Mouse (Mus musculus) embryonic facial prominence, embryonic 15.5 days (tissue): ENCODE measurements around the gene Agbl1. TPM values are rescaled to one million over a fixed set of nuclear protein-coding genes. Genes with fewer than 3 reads are reported as not detected.

Source experiments
- ATAC-seq: fragments of 200-750 bp; cut with Nextera tagmentation; 2 replicates; pipeline ENCODE4 v1.8.0; 2017; ENCODE audit warnings: low read depth, moderate TSS enrichment; ENCODE audit not compliant: insufficient number of reproducible peaks, low FRiP score, low TSS enrichment
- H3K27ac ChIP-seq: fragments of 300-500 bp; sonication (generic); replicated peaks from 2 replicates; pipeline ENCODE4 v1.5.1; 2015; ENCODE audit warnings: mild to moderate bottlenecking, inconsistent platforms
- H3K27me3 ChIP-seq: fragments of 300-500 bp; sonication (generic); 2 replicates; pipeline ENCODE4 v1.6.1; 2015; ENCODE audit warnings: inconsistent platforms
- H3K36me3 ChIP-seq: fragments of 300-500 bp; sonication (generic); 2 replicates; pipeline ENCODE4 v1.6.1; 2015; ENCODE audit warnings: mild to moderate bottlenecking, inconsistent platforms
- H3K4me1 ChIP-seq: fragments of 300-500 bp; sonication (generic); 2 replicates; pipeline ENCODE4 v1.6.1; 2015; ENCODE audit warnings: inconsistent platforms
- H3K4me2 ChIP-seq: fragments of 300-500 bp; sonication (generic); replicated peaks from 2 replicates; pipeline ENCODE4 v1.6.1; 2015; ENCODE audit warnings: mild to moderate bottlenecking, inconsistent platforms
- H3K4me3 ChIP-seq: fragments of 300-500 bp; sonication (generic); replicated peaks from 2 replicates; pipeline ENCODE4 v1.5.1; 2015; ENCODE audit warnings: mild to moderate bottlenecking, inconsistent platforms
- H3K9ac ChIP-seq: fragments of 300-500 bp; sonication (generic); 2 replicates; pipeline ENCODE4 v1.6.1; 2015; ENCODE audit warnings: inconsistent platforms
- H3K9me3 ChIP-seq: fragments of 300-500 bp; sonication (generic); replicated peaks from 2 replicates; pipeline ENCODE4 v1.6.1; 2016; ENCODE audit warnings: inconsistent platforms
- WGBS: fragments of 180-500 bp; shearing (Covaris S2); methylation state at CpG from one replicate; pipeline ENCODE4 v1.1.7; 2015; 5-methylcytosine and 5-hydroxymethylcytosine counted together
- polyA plus RNA-seq: library from polyadenylated mRNA; unstranded; fragments of >200 nt; fragmentation: Nextera tagmentation; extraction: Ambion mirVana; gene quantifications from 2 replicates; pipeline ENCODE4 v1.2.1, GENCODE M21; 2015

Agbl1 gene
- polyA plus RNA-seq, 1 experiment from 2014 or later = 0.20 TPM

DNA sequence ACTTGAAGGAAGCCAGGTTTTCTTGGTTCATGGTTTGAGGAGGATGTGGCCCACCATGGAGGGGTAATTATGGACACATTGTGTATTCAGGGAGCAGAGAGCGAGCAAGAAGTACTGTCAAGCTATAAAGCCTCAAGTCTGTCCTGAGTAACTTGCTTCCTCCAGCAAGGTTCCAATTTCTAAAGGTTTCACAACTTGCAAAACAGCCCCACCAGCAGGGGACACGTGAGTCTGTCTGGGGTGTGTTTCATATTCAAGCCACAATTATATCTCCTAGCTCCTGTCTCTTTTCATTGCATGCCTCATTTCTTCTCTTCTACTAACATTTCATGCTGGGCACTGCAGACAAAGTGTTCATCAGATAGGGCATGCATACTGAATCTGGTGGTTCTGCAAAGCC is 53.1 kb downstream of the Agbl1 start:
- H3K9ac ChIP-seq = no peak overlapping the region
- no peak for ATAC-seq
- H3K4me2 ChIP-seq = no peak overlapping the region
- WGBS = 50% methylated on average over 2 of the region's 2 CpGs
- H3K27ac ChIP-seq = no peak overlapping the region
- H3K4me3 ChIP-seq = no peak overlapping the region
- H3K9me3 ChIP-seq = no peaks in the 10 kb centered on the region
- H3K27me3 ChIP-seq = no peaks in the 10 kb centered on the region
- H3K4me1 ChIP-seq = no peaks in the 10 kb centered on the region
- no peaks in the 10 kb centered on the region for H3K36me3 ChIP-seq

DNA sequence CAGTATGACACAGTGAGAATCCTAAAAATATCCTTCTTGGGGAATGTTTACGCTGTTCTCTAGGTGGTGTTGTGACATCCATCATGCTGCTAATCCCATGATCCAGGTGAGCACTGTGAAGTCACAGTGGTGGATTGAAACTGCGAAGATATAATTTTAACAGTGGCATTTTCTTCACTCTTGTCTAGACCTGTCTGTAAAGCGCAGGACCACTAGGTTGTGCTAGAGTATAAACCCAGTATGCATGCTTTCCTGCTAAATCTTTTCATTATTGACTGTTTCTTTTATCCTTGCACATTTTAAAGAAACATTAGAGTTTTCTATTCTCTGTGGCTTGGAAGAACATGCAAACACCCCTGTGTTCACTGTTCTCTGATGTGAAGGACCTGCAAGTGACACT is 57.8 kb downstream of the Agbl1 start:
- Histone ChIP-seq H3K4me1 (no peaks in the 10 kb centered on the region), H3K27me3 (no peaks in the 10 kb centered on the region), H3K4me2 (no peak overlapping the region), H3K36me3 (no peaks in the 10 kb centered on the region), H3K4me3 (no peak overlapping the region), H3K9ac (no peak overlapping the region), H3K9me3 (no peaks in the 10 kb centered on the region), H3K27ac (no peak overlapping the region)
- 72% methylated on average over 3 of the region's 3 CpGs for WGBS
- no peak for ATAC-seq

DNA sequence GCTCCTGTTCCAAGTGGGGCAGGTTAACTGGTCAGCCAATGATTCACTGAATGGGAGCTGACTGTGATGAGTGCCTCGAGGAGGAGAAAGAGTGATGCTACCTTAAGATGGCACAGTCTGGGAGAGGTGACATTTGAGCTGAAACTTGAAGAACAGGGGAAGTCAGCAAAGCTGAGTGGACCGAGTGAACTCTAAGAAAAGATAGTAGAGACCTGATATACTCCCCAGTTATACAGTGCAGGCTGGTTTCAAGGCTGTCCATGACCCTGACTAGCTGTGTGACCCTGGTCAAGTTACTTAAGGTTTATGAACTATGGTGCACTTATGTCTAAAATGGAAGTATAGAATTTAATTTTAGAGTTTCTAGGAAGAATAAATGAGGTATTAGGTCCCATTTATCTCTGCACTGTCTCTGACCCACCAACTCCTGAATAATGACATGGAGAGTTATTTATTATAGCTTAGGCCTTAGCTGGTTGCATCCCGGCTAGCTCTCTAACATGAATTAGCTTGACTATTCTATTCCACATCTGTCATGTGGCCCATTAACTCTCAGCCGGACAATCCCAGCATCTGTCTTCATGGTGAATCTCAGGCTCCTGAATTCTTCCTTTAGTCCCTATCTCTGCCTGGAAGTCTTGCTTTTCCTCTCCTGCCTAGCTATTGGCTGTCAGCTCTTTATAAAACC is 92.3 kb downstream of the Agbl1 start:
- Histone ChIP-seq H3K36me3 (no peaks in the 10 kb centered on the region), H3K4me2 (no peak overlapping the region), H3K27me3 (no peaks in the 10 kb centered on the region), H3K27ac (no peak overlapping the region), H3K4me3 (no peak overlapping the region), H3K9me3 (no peaks in the 10 kb centered on the region), H3K4me1 (no peaks in the 10 kb centered on the region), H3K9ac (no peak overlapping the region)
- ATAC-seq = no peak
- WGBS = 75% methylated on average over 4 of the region's 4 CpGs

DNA sequence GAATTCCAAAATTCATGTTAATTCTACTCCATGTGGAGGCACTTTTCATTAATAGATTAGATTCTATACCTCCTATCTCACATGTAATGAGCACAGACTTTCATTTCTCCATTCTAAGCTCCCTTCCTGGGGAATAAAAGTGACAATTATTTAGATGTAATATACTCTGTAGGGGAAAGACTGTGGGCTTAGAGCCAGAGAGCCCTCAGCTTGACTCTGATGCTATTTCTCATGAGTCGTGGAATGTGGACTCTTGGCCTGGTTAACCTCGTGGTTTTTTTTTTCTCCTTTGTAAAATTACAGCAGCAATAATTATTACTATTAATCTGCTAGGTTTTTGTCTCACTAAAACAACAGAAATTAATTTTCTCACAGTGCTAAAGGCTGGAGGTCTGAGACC is 96.4 kb downstream of the Agbl1 start:
- Histone ChIP-seq H3K9me3 (no peaks in the 10 kb centered on the region), H3K27me3 (no peaks in the 10 kb centered on the region), H3K36me3 (no peaks in the 10 kb centered on the region), H3K4me3 (no peak overlapping the region), H3K9ac (no peak overlapping the region), H3K4me1 (no peaks in the 10 kb centered on the region), H3K4me2 (no peak overlapping the region), H3K27ac (no peak overlapping the region)
- ATAC-seq = no peak
- WGBS = 64% methylated on average over 2 of the region's 2 CpGs

DNA sequence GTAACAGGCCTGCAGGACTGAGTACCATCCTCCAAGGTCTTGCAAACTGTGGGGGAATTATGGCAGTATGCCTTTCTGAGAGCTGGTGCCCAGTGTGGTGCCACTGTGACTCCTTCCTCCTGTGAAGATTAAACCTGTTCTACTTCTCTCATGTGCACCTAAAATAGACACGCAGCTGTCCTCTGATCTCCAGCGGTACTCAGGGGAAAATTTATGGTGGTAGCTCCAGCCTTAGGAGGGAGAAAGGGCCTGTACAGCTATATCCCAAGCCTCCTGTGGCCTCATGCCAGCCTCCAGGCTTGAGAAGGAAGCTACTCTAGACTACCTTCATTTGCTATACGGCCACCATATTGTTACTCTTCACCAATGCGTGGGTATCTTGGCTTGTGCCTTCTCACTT is 109.6 kb downstream of the Agbl1 start:
- H3K27ac ChIP-seq = no peak overlapping the region
- H3K4me2 ChIP-seq = no peak overlapping the region
- H3K4me3 ChIP-seq = no peak overlapping the region
- no peaks in the 10 kb centered on the region for H3K9me3 ChIP-seq
- ATAC-seq = no peak
- WGBS = 87% methylated on average over 4 of the region's 4 CpGs
- no peak overlapping the region for H3K9ac ChIP-seq
- H3K36me3 ChIP-seq = no peaks in the 10 kb centered on the region
- H3K27me3 ChIP-seq = no peaks in the 10 kb centered on the region
- no peaks in the 10 kb centered on the region for H3K4me1 ChIP-seq

DNA sequence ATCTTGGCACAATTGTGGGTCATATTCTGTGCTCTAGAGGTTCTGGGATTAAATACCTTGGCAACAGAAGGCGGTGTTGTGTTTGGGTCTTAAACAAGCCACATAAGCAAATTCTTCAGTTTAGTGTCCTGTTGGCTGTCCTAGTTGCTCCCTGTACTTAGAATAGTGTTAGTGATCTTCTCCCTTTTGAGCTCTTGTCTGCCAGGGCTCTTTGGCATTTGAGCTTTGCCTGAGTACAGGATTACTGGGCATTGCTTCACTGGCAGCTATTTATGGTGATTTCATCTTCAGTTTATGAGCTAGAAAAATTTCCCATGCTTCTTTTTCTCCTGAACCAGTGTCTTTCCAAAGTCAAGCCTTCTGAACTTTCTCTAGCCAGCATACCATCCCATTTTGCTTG is 111.9 kb downstream of the Agbl1 start:
- no peaks in the 10 kb centered on the region for H3K36me3 ChIP-seq
- ATAC-seq = no peak
- no peaks in the 10 kb centered on the region for H3K4me1 ChIP-seq
- WGBS = 97% methylated on average over 1 of the region's 1 CpGs
- H3K27ac ChIP-seq = no peak overlapping the region
- H3K4me2 ChIP-seq = no peak overlapping the region
- H3K9me3 ChIP-seq = no peaks in the 10 kb centered on the region
- H3K27me3 ChIP-seq = no peaks in the 10 kb centered on the region
- no peak overlapping the region for H3K4me3 ChIP-seq
- H3K9ac ChIP-seq = no peak overlapping the region

DNA sequence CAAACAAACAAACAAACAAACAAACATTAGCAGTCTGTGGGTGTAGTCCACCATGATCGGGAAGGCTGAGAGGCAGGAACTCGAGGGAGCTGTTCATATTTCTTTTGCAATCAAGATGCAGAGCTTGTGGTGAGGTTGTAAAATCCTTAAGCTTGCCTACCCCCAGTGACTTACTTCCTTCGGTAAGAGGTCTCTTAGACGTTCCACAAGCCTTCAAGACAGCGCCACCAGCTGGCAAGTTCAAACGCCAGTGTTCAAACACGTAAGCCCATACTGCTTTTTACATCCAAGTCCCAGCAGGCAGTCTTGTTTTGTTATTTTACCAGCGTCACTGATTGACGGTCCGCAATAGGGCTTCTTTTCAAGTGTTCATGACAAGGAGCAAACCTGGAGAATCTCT is 123.8 kb downstream of the Agbl1 start:
- H3K9ac ChIP-seq = no peak overlapping the region
- no peaks in the 10 kb centered on the region for H3K4me1 ChIP-seq
- 54% methylated on average over 10 of the region's 10 CpGs for WGBS
- ATAC-seq = no peak
- no peak overlapping the region for H3K27ac ChIP-seq
- H3K4me3 ChIP-seq = no peak overlapping the region
- H3K4me2 ChIP-seq = no peak overlapping the region
- H3K36me3 ChIP-seq = no peaks in the 10 kb centered on the region
- H3K9me3 ChIP-seq = no peaks in the 10 kb centered on the region
- H3K27me3 ChIP-seq = no peaks in the 10 kb centered on the region

DNA sequence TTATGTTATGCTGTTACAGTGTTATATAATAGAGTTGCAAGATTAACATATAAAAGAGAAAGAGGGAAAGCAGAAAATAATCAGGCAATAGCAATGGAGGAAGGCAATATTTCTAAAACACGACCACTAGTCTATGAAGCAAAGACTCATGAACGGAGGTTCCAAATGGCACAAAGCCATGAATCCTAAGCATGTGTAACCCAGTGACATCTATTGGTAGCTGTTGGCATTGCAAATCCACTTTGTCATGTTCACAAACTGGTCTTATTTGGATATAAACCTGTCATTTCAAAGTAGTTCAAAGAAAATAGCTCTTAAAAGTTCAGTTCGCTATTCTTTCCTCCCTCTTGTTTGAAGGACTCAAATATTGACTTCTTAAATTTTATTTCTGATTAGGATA is 124.8 kb downstream of the Agbl1 start:
- Histone ChIP-seq H3K4me1 (no peaks in the 10 kb centered on the region), H3K27me3 (no peaks in the 10 kb centered on the region), H3K4me3 (no peak overlapping the region), H3K9ac (no peak overlapping the region), H3K36me3 (no peaks in the 10 kb centered on the region), H3K27ac (no peak overlapping the region), H3K4me2 (no peak overlapping the region), H3K9me3 (no peaks in the 10 kb centered on the region)
- no peak for ATAC-seq
- 19% methylated on average over 3 of the region's 3 CpGs for WGBS

DNA sequence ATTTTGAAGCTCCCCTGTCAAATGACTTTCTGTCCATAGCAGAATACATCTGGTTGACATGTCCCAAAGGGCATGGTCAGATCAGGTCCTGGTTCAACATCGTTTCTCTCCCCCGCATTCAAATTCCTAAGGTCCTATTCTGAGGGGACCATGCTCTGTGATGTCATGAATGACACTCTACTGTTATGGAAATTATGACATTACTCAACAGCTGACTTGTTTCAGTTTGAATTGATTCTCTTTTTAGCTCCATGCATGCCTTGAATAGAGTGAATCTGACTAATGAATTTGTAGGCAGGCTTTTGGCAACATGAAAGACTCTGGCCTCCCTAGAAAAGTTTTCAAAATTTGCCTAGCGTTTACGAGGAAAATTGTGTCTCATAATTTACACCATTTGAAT is 141.6 kb downstream of the Agbl1 start:
- Histone ChIP-seq H3K36me3 (no peaks in the 10 kb centered on the region), H3K27me3 (no peaks in the 10 kb centered on the region), H3K9me3 (no peaks in the 10 kb centered on the region), H3K9ac (no peak overlapping the region), H3K4me1 (no peaks in the 10 kb centered on the region), H3K27ac (no peak overlapping the region), H3K4me3 (no peak overlapping the region), H3K4me2 (no peak overlapping the region)
- WGBS = 78% methylated on average over 4 of the region's 4 CpGs
- ATAC-seq = no peak

DNA sequence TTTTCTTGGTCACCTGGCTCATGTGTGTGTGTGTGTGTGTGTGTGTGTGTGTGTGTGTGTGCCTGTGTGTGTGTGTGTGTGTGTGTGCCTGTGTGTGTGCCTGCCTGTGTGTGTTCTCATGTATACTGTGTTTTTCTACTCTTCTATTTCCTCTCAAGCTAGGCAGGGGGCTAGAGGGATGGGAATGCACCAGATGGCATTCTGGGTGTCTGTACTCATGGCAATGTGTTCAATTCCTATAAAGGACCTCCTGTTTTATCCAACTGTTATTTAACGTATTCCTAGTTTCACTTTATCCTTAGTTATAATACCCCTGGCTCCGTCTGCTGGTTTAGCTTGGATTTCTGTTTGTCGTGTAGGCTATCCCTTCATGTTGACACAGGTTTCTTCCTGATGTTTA is 149.8 kb downstream of the Agbl1 start:
- no peak overlapping the region for H3K4me2 ChIP-seq

DNA sequence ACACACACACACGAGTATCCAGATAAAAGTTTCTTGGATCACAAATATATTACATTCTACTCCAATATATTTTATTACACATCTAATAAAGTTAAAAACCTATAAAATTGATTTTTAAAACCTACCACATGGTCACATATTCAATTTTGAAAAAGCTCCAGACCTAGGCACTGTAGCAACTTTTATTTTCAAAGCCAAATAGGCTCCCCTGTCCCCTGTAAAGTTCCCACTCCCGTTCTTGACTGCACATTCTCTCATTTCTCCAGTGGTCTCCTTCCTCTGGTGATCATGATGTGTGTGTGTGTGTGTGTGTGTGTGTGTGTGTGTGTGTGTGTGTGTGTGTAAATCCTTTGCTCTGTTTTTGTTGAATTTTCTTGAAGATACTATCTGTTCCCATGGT is 152.3 kb downstream of the Agbl1 start:
- Histone ChIP-seq H3K9me3 (no peaks in the 10 kb centered on the region), H3K9ac (no peak overlapping the region), H3K4me2 (no peak overlapping the region), H3K27me3 (no peaks in the 10 kb centered on the region), H3K27ac (no peak overlapping the region), H3K4me3 (no peak overlapping the region), H3K36me3 (no peaks in the 10 kb centered on the region), H3K4me1 (no peaks in the 10 kb centered on the region)
- WGBS = 61% methylated on average over 2 of the region's 2 CpGs
- ATAC-seq = no peak

More for the DNA sequence above, 149.8 kb downstream of the Agbl1 start:
- Histone ChIP-seq H3K27ac (no peak overlapping the region), H3K36me3 (no peaks in the 10 kb centered on the region), H3K4me1 (no peaks in the 10 kb centered on the region), H3K4me3 (no peak overlapping the region), H3K27me3 (no peaks in the 10 kb centered on the region), H3K9ac (no peak overlapping the region), H3K9me3 (no peaks in the 10 kb centered on the region)
- WGBS = 85% methylated on average over 3 of the region's 3 CpGs
- ATAC-seq = no peak

DNA sequence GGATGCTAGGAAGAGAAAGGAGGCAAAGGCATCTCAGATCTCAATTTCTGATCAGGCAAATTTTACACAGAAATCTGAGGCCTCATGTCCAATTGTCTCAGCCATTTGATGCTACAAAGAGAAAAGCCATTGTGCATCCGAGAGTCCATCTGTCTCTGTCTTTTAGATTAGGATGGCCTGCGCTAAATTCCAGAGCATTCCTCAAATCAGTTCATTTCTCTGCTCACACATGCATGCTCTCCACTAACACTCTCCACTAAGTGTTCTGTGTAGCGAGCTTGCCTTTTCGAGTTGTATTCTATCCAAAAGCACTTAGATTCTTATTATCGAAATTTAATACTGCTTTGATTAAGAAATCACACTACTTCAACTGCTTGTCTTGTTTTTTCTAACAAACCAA is 159.6 kb downstream of the Agbl1 start:
- H3K27ac ChIP-seq = no peak overlapping the region

More for the DNA sequence above, 159.6 kb downstream of the Agbl1 start:
- WGBS = 77% methylated on average over 5 of the region's 5 CpGs
- Histone ChIP-seq H3K4me2 (no peak overlapping the region), H3K36me3 (no peaks in the 10 kb centered on the region), H3K4me3 (no peak overlapping the region), H3K9ac (no peak overlapping the region), H3K9me3 (no peaks in the 10 kb centered on the region), H3K27me3 (no peaks in the 10 kb centered on the region), H3K4me1 (peaks cover 18% of the 10 kb centered on the region)
- ATAC-seq = no peak
